In genomic region chr2:126450210-126450936, GRCm38 (mm10) we compare ENCODE assay signal across 8 mouse cellular contexts. TPM values are rescaled to one million over a fixed set of nuclear protein-coding genes. Genes with fewer than 3 reads are reported as not detected.
DNase-seq lines count a peak whose midpoint lies in the region; ATAC-seq lines count a peak whose summit lies in the region.

No protein-coding gene starts in this region.

- no peak overlapping the region for H3K4me3 ChIP-seq in heart, embryonic 13.5 days

- H3K9me3 ChIP-seq in heart, embryonic 13.5 days = no peaks in the 10 kb centered on the region

- H3K4me1 ChIP-seq in heart, embryonic 13.5 days = peaks cover 17% of the 10 kb centered on the region

- no peak overlapping the region for H3K9ac ChIP-seq in heart, embryonic 13.5 days

- no peaks in the 10 kb centered on the region for H3K27me3 ChIP-seq in heart, embryonic 13.5 days (replicated peaks)

- intact Hi-C loops in left cerebral cortex, postnatal 14 days (cut with DNase I) = no loop called here

- no peaks in the 10 kb centered on the region for H3K36me3 ChIP-seq in heart, embryonic 13.5 days

- WGBS in heart, embryonic 13.5 days = 35% methylated on average over 14 of the region's 14 CpGs

- peak overlapping the region; percentile 29 for H3K4me2 ChIP-seq in heart, embryonic 13.5 days

- H3K27ac ChIP-seq in heart, embryonic 13.5 days (replicated peaks) = peak overlapping the region; percentile 97

- ATAC-seq in heart, embryonic 13.5 days (ENCODE audit: extremely low read depth, insufficient number of reproducible peaks, low FRiP score, low TSS enrichment) = peak; percentile 68; the same call in 1 of the 2 replicates

- DNase-seq in adrenal gland, adult 2 months = peak; percentile 21
- DNase-seq in adrenal gland, adult (ENCODE audit: inconsistent age in 2 of 2, low spot score in 1 of 2) = no peak
- DNase-seq in retina, postnatal 1 day = peak; percentile 16
- no peak for DNase-seq in retina, embryonic 14.5 days (ENCODE audit: low spot score)
- DNase-seq in left cerebral cortex, postnatal 14 days (ENCODE audit: low spot score in 2 of 2) = peak; percentile 32 to 51
- DNase-seq in ovary, postnatal 36 days (ENCODE audit: low spot score) = peak; percentile 21
- no peak for DNase-seq in spleen, adult 18-20 months

RNA-seq across cellular contexts. Expression of gene Atp8b4, which starts 50.1 kb away (rescaled TPM):
- 1 to 10 TPM in 1 of 2 experiments, under 1 TPM in 1; 0.98 to 1.1 TPM for total RNA-seq in adrenal gland, adult 2 months (2021)
- 0.09 and 0.16 TPM in 2 replicates for polyA plus RNA-seq in adrenal gland, adult 2 months (2012; rRNA removed)
- 0.18 and 0.27 TPM in 2 replicates for polyA plus RNA-seq in heart, embryonic 13.5 days (2015; fragmentation: Nextera tagmentation; extraction: Ambion mirVana)
- total RNA-seq in left cerebral cortex, postnatal 14 days (2021) = under 1 TPM in 1 of 2 experiments, not detected in 1; 0.09 TPM

Comparison
In these comparisons a context has a peak if more than half of its experiments do, and no peak if none do; other contexts are left out.
1. DNase-seq: peak in adrenal gland, adult 2 months (single experiment), retina, postnatal 1 day (single experiment), left cerebral cortex, postnatal 14 days (2 of 2) and ovary, postnatal 36 days (single experiment); none in adrenal gland, adult (0 of 2), retina, embryonic 14.5 days (single experiment) and spleen, adult 18-20 months (0 of 2).